Mouse (Mus musculus): Measurements from ENCODE around the gene Tnfrsf19. TPM values are rescaled to one million over a fixed set of nuclear protein-coding genes. Genes with fewer than 3 reads are reported as not detected.

Gene Tnfrsf19
- polyA plus RNA-seq, 1 experiment from 2014 or later, result 46.9 TPM

- no peak overlapping the region for H3K4me3 ChIP-seq (replicated peaks; ENCODE audit: low read depth, low read length)
- ATAC-seq (ENCODE audit: low FRiP score, low TSS enrichment) (no peak), DNase-seq (peak; percentile 14)
- H3K27ac ChIP-seq (replicated peaks; ENCODE audit: low read depth, low read length), result no peak overlapping the region
- 53% methylated on average over 5 of the region's 5 CpGs for WGBS
- no peaks in the 10 kb centered on the region for H3K27me3 ChIP-seq (ENCODE audit: control insufficient read depth, insufficient read depth, low read length)
- no peak overlapping the region for H3K4me2 ChIP-seq (ENCODE audit: low read length)
- H3K4me1 ChIP-seq (ENCODE audit: control insufficient read depth, insufficient read depth, low read length), result peaks cover 7% of the 10 kb centered on the region
- H3K9ac ChIP-seq (replicated peaks; ENCODE audit: low read length), result no peak overlapping the region
- no peaks in the 10 kb centered on the region for H3K9me3 ChIP-seq (ENCODE audit: control insufficient read depth, low read length)
- H3K36me3 ChIP-seq (ENCODE audit: control insufficient read depth, insufficient read depth, low read length), result no peaks in the 10 kb centered on the region
Measured at GRCm38 (mm10) chr14:60986926-60987325, 59.4 kb downstream of the Tnfrsf19 start.

GRCm38 (mm10) chr14:60985077-60985476 lies 61.2 kb downstream of the Tnfrsf19 start:
- 30% methylated on average over 4 of the region's 4 CpGs for WGBS
- no peak overlapping the region for H3K27ac ChIP-seq (replicated peaks; ENCODE audit: low read depth, low read length)

GRCm38 (mm10) chr14:60984266-60984665 lies 62.0 kb downstream of the Tnfrsf19 start:
- Histone ChIP-seq H3K4me2 (ENCODE audit: low read length) (no peak overlapping the region), H3K4me1 (ENCODE audit: control insufficient read depth, insufficient read depth, low read length) (peaks cover 7% of the 10 kb centered on the region), H3K4me3 (replicated peaks; ENCODE audit: low read depth, low read length) (no peak overlapping the region), H3K27ac (replicated peaks; ENCODE audit: low read depth, low read length) (no peak overlapping the region), H3K9me3 (ENCODE audit: control insufficient read depth, low read length) (no peaks in the 10 kb centered on the region), H3K27me3 (ENCODE audit: control insufficient read depth, insufficient read depth, low read length) (no peaks in the 10 kb centered on the region), H3K9ac (replicated peaks; ENCODE audit: low read length) (no peak overlapping the region), H3K36me3 (ENCODE audit: control insufficient read depth, insufficient read depth, low read length) (no peaks in the 10 kb centered on the region)
- WGBS, result 68% methylated on average over 6 of the region's 6 CpGs
- DNase-seq (no peak), ATAC-seq (ENCODE audit: low FRiP score, low TSS enrichment) (no peak)

More at GRCm38 (mm10) chr14:60985077-60985476, 61.2 kb downstream of the Tnfrsf19 start:
- Histone ChIP-seq H3K4me3 (replicated peaks; ENCODE audit: low read depth, low read length) (no peak overlapping the region), H3K9ac (replicated peaks; ENCODE audit: low read length) (no peak overlapping the region), H3K4me1 (ENCODE audit: control insufficient read depth, insufficient read depth, low read length) (peaks cover 7% of the 10 kb centered on the region), H3K27me3 (ENCODE audit: control insufficient read depth, insufficient read depth, low read length) (no peaks in the 10 kb centered on the region), H3K9me3 (ENCODE audit: control insufficient read depth, low read length) (no peaks in the 10 kb centered on the region), H3K36me3 (ENCODE audit: control insufficient read depth, insufficient read depth, low read length) (no peaks in the 10 kb centered on the region), H3K4me2 (ENCODE audit: low read length) (no peak overlapping the region)
- ATAC-seq (ENCODE audit: low FRiP score, low TSS enrichment) (no peak), DNase-seq (no peak)

DNA sequence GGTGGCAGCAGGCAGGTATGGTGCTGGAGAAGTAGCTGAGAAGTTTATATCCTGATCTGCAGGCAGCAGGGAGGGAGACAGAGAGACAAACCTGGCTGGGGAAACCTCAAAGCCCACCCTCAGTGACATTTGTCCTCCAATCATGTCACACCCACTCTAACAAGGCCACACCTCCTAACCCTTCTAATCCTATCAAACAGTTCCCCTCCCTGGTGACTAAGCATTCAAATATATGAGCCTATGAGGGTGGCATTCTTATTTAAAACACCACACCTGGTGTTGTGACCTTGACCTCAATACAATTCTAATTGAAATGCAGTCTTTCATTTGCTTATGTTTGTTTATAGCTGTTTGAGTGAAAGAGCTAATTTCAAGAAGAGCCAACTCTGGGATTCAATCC lies 64.2 kb downstream of the Tnfrsf19 start:
- Histone ChIP-seq H3K9ac (replicated peaks; ENCODE audit: low read length) (no peak overlapping the region), H3K4me2 (ENCODE audit: low read length) (no peak overlapping the region), H3K4me1 (ENCODE audit: control insufficient read depth, insufficient read depth, low read length) (no peaks in the 10 kb centered on the region), H3K27me3 (ENCODE audit: control insufficient read depth, insufficient read depth, low read length) (no peaks in the 10 kb centered on the region), H3K36me3 (ENCODE audit: control insufficient read depth, insufficient read depth, low read length) (no peaks in the 10 kb centered on the region), H3K27ac (replicated peaks; ENCODE audit: low read depth, low read length) (no peak overlapping the region), H3K9me3 (ENCODE audit: control insufficient read depth, low read length) (no peaks in the 10 kb centered on the region), H3K4me3 (replicated peaks; ENCODE audit: low read depth, low read length) (no peak overlapping the region)
- no peak for DNase-seq
- ATAC-seq (ENCODE audit: low FRiP score, low TSS enrichment), result no peak

GRCm38 (mm10) chr14:60980244-60980887 lies 65.9 kb downstream of the Tnfrsf19 start:
- Histone ChIP-seq H3K4me3 (replicated peaks; ENCODE audit: low read depth, low read length) (no peak overlapping the region), H3K9me3 (ENCODE audit: control insufficient read depth, low read length) (no peaks in the 10 kb centered on the region), H3K4me1 (ENCODE audit: control insufficient read depth, insufficient read depth, low read length) (no peaks in the 10 kb centered on the region), H3K4me2 (ENCODE audit: low read length) (no peak overlapping the region), H3K27ac (replicated peaks; ENCODE audit: low read depth, low read length) (no peak overlapping the region), H3K9ac (replicated peaks; ENCODE audit: low read length) (no peak overlapping the region), H3K27me3 (ENCODE audit: control insufficient read depth, insufficient read depth, low read length) (no peaks in the 10 kb centered on the region), H3K36me3 (ENCODE audit: control insufficient read depth, insufficient read depth, low read length) (no peaks in the 10 kb centered on the region)
- WGBS, result 97% methylated on average over 5 of the region's 5 CpGs
- DNase-seq (no peak), ATAC-seq (ENCODE audit: low FRiP score, low TSS enrichment) (no peak)

DNA sequence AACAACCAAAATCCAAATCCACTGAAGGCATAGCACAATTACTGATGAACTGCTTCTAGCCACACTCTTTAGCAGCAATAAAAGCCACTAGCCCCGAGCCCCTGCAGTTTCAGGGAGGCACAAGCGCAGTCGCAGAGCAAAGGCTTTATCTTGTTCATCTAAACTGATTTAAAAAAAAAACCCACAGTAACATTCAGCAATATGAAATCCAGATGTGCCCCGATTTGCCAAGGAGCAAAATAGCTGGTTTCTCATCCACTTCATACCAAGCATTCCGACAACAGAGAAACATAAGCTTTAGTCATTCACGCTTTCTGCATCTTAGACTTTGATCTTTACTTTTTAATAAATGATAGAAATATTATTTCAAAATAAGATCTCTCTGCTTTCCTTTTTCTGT lies 68.2 kb downstream of the Tnfrsf19 start:
- DNase-seq, result no peak
- 84% methylated on average over 6 of the region's 6 CpGs for WGBS
- Histone ChIP-seq H3K4me3 (replicated peaks; ENCODE audit: low read depth, low read length) (no peak overlapping the region), H3K36me3 (ENCODE audit: control insufficient read depth, insufficient read depth, low read length) (peaks cover 5% of the 10 kb centered on the region; the same call in 1 of the 2 replicates), H3K9me3 (ENCODE audit: control insufficient read depth, low read length) (no peaks in the 10 kb centered on the region), H3K27me3 (ENCODE audit: control insufficient read depth, insufficient read depth, low read length) (no peaks in the 10 kb centered on the region), H3K4me1 (ENCODE audit: control insufficient read depth, insufficient read depth, low read length) (no peaks in the 10 kb centered on the region), H3K4me2 (ENCODE audit: low read length) (no peak overlapping the region), H3K27ac (replicated peaks; ENCODE audit: low read depth, low read length) (no peak overlapping the region), H3K9ac (replicated peaks; ENCODE audit: low read length) (no peak overlapping the region)
- no peak for ATAC-seq (ENCODE audit: low FRiP score, low TSS enrichment)

- no peak overlapping the region for H3K9ac ChIP-seq (replicated peaks; ENCODE audit: low read length)
- H3K27ac ChIP-seq (replicated peaks; ENCODE audit: low read depth, low read length), result no peak overlapping the region
- H3K27me3 ChIP-seq (ENCODE audit: control insufficient read depth, insufficient read depth, low read length), result no peaks in the 10 kb centered on the region
- H3K4me2 ChIP-seq (ENCODE audit: low read length), result no peak overlapping the region
- H3K4me1 ChIP-seq (ENCODE audit: control insufficient read depth, insufficient read depth, low read length), result no peaks in the 10 kb centered on the region
- no peak for DNase-seq
- peaks cover 10% of the 10 kb centered on the region; the same call in 1 of the 2 replicates for H3K36me3 ChIP-seq (ENCODE audit: control insufficient read depth, insufficient read depth, low read length)
- ATAC-seq (ENCODE audit: low FRiP score, low TSS enrichment), result no peak
- WGBS, result 86% methylated on average over 3 of the region's 3 CpGs
- H3K9me3 ChIP-seq (ENCODE audit: control insufficient read depth, low read length), result no peaks in the 10 kb centered on the region
- H3K4me3 ChIP-seq (replicated peaks; ENCODE audit: low read depth, low read length), result no peak overlapping the region
Measured at GRCm38 (mm10) chr14:60976231-60976630, 70.1 kb downstream of the Tnfrsf19 start.

DNA sequence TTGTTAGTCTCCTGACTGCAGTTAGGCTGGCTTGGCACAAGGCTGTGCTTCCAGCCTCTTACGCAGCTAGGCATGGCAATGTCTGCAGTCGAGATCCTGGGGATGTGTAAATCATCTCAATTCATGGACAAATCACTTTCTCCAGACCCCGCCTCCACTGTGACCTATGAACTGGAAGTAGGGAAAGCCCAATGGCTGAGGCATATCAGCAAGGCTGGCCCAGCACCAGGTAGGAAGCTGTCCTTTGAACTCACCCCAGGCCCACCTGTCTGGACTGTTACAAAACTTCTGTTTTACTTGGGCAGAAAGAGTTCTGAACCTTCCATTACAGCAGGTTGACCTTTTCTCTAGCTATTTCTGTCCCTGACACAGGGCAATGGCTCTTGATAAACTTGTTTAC lies 70.6 kb downstream of the Tnfrsf19 start:
- no peak overlapping the region for H3K27ac ChIP-seq (replicated peaks; ENCODE audit: low read depth, low read length)
- no peak overlapping the region for H3K9ac ChIP-seq (replicated peaks; ENCODE audit: low read length)
- ATAC-seq (ENCODE audit: low FRiP score, low TSS enrichment) (no peak), DNase-seq (no peak)
- 81% methylated on average over 3 of the region's 3 CpGs for WGBS
- no peaks in the 10 kb centered on the region for H3K27me3 ChIP-seq (ENCODE audit: control insufficient read depth, insufficient read depth, low read length)
- no peak overlapping the region for H3K4me2 ChIP-seq (ENCODE audit: low read length)
- H3K9me3 ChIP-seq (ENCODE audit: control insufficient read depth, low read length), result no peaks in the 10 kb centered on the region
- no peak overlapping the region for H3K4me3 ChIP-seq (replicated peaks; ENCODE audit: low read depth, low read length)
- H3K4me1 ChIP-seq (ENCODE audit: control insufficient read depth, insufficient read depth, low read length), result no peaks in the 10 kb centered on the region
- H3K36me3 ChIP-seq (ENCODE audit: control insufficient read depth, insufficient read depth, low read length), result peaks cover 10% of the 10 kb centered on the region; the same call in 1 of the 2 replicates

DNA sequence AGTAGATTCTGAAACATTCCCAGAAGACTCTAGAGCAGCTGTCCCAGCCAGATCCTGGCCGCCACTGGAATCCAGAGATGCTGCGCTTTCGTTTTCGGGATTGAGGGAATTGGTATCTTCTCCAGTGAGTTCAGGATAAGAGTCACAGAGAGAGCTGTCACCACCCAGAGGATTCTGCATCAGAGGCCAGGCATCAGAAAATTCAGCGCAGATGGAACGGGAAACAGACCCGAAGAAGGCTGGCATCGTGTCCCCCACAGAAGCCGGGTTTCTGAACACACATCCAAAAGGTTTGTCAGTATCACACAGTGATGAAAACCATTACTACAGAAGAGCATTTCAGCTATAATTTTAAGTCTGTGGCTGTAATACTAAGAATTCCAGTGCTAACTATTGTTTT lies 75.3 kb downstream of the Tnfrsf19 start:
- 97% methylated on average over 9 of the region's 9 CpGs for WGBS
- no peak overlapping the region for H3K4me3 ChIP-seq (replicated peaks; ENCODE audit: low read depth, low read length)
- no peaks in the 10 kb centered on the region for H3K27me3 ChIP-seq (ENCODE audit: control insufficient read depth, insufficient read depth, low read length)
- no peak overlapping the region for H3K4me2 ChIP-seq (ENCODE audit: low read length)
- ATAC-seq (ENCODE audit: low FRiP score, low TSS enrichment) (no peak), DNase-seq (no peak)
- no peak overlapping the region for H3K9ac ChIP-seq (replicated peaks; ENCODE audit: low read length)
- H3K27ac ChIP-seq (replicated peaks; ENCODE audit: low read depth, low read length), result no peak overlapping the region
- H3K9me3 ChIP-seq (ENCODE audit: control insufficient read depth, low read length), result no peaks in the 10 kb centered on the region
- peaks cover 17% of the 10 kb centered on the region for H3K36me3 ChIP-seq (ENCODE audit: control insufficient read depth, insufficient read depth, low read length)
- no peaks in the 10 kb centered on the region for H3K4me1 ChIP-seq (ENCODE audit: control insufficient read depth, insufficient read depth, low read length)
